Mouse (Mus musculus) intestine, postnatal 0 days (tissue): ENCODE measurements at regions not wholly inside any gene's neighbourhood (a gene's known extent, or its start where the extent isn't known, plus 50 kb on each side); places are given as distances from the start of the nearest gene placed in this dataset.
A peak's percentile ranks its signal among the peaks of the same experiment; 100 is the strongest.

Source experiments
- ATAC-seq: fragments of 200-750 bp; cut with Nextera tagmentation; 2 replicates; pipeline ENCODE4 v1.8.0; 2017; ENCODE audit warnings: mild to moderate bottlenecking, moderate TSS enrichment, moderate library complexity
- H3K27ac ChIP-seq: fragments of 300-500 bp; sonication (generic); 2 replicates; pipeline ENCODE4 v1.5.1; 2014; ENCODE audit warnings: mild to moderate bottlenecking, low read depth, low read length, moderate library complexity
- H3K27me3 ChIP-seq: fragments of 300-500 bp; sonication (generic); replicated peaks from 2 replicates; pipeline ENCODE4 v1.6.1; 2014; ENCODE audit warnings: low read length, mixed read lengths; ENCODE audit not compliant: control insufficient read depth, insufficient read depth
- H3K36me3 ChIP-seq: fragments of 300-500 bp; sonication (generic); 2 replicates; pipeline ENCODE4 v1.6.1; 2014; ENCODE audit warnings: mild to moderate bottlenecking, moderate library complexity; ENCODE audit not compliant: control insufficient read depth, insufficient read depth
- H3K4me1 ChIP-seq: fragments of 300-500 bp; sonication (generic); replicated peaks from 2 replicates; pipeline ENCODE4 v1.6.1; 2014; ENCODE audit warnings: antibody characterized with exemption, low read length, mixed read lengths; ENCODE audit not compliant: control insufficient read depth, insufficient read depth
- H3K4me2 ChIP-seq: fragments of 300-500 bp; sonication (generic); replicated peaks from 2 replicates; pipeline ENCODE4 v1.6.1; 2014; ENCODE audit warnings: low read depth, mild to moderate bottlenecking, moderate library complexity
- H3K4me3 ChIP-seq: fragments of 300-500 bp; sonication (generic); 2 replicates; pipeline ENCODE4 v1.5.1; 2014; ENCODE audit warnings: low read depth, low read length
- H3K9ac ChIP-seq: fragments of 300-500 bp; sonication (generic); 2 replicates; pipeline ENCODE4 v1.6.1; 2014; ENCODE audit warnings: mild to moderate bottlenecking, low read depth, low read length
- H3K9me3 ChIP-seq: fragments of 300-500 bp; sonication (generic); 2 replicates; pipeline ENCODE4 v1.6.1; 2016; ENCODE audit warnings: mixed run types; ENCODE audit not compliant: control insufficient read depth
- CTCF ChIP-seq: sonication (generic); IDR thresholded peaks from 2 replicates; pipeline ENCODE4 v1.5.1; 2016; ENCODE audit warnings: low read depth, mild to moderate bottlenecking, control low read depth, antibody characterized with exemption, moderate library complexity
- WGBS: fragments of 180-500 bp; shearing (Covaris S2); extraction: QIAGEN DNeasy Blood & Tissue Kit; methylation state at CpG from one replicate; pipeline ENCODE4 v1.1.7; 2014; 5-methylcytosine and 5-hydroxymethylcytosine counted together

DNA sequence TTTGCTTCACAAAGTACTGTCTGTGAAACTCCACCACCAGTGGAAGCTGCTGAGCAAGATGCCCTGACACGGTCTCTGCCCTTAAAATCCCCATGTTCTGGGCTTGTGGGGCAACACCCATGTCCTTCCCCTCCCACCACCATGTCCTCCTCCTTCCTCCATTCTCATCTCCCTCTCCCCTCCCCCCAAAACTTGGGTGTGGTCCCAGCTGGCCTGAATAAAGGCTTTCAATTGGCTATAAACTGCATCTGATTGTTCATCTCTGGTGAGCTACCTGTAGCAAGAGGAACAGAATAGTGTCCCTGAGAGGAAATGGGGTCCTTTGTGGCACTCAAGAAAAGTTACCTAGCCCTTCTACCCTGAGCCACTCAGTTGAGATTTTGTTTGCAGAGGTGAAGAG, 91.8 kb downstream of the Slc16a9 start:
- TF ChIP-seq CTCF: no peak
- no peak overlapping the region for H3K4me2 ChIP-seq
- no peaks in the 10 kb centered on the region for H3K27me3 ChIP-seq
- H3K4me1 ChIP-seq: no peaks in the 10 kb centered on the region
- H3K9me3 ChIP-seq: no peaks in the 10 kb centered on the region
- H3K9ac ChIP-seq: no peak overlapping the region
- no peaks in the 10 kb centered on the region for H3K36me3 ChIP-seq
- WGBS: 75% methylated on average over 1 of the region's 1 CpGs
- ATAC-seq: no peak
- H3K27ac ChIP-seq: no peak overlapping the region
- no peak overlapping the region for H3K4me3 ChIP-seq

GRCm38 (mm10) chr10:70359421-70359820, 80.9 kb upstream of the Fam13c start:
- no peak for ATAC-seq
- TF ChIP-seq CTCF: no peak
- WGBS: 45% methylated on average over 5 of the region's 5 CpGs
- Histone ChIP-seq H3K27me3 (no peaks in the 10 kb centered on the region), H3K4me3 (no peak overlapping the region), H3K9me3 (no peaks in the 10 kb centered on the region), H3K4me2 (no peak overlapping the region), H3K4me1 (no peaks in the 10 kb centered on the region), H3K9ac (no peak overlapping the region), H3K27ac (no peak overlapping the region), H3K36me3 (no peaks in the 10 kb centered on the region)

DNA sequence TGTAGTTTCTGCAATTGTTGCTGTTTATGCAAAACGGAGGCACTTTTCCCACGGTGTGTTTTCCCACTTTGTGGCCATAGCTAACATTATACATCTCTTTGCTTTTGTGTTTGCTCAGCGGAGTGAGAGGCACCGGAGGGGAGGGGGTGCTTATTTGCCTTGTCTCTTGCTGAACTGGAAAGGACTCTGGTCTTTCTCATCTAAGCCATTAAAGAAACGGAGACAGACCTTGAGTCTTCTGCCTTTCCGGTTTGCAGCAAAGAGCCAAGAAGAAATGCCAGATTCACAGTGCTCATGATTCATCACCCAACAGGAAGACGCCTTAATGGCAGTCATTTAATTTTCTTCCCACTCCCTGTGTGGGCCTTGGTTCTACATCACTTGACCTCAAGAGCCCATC, 80.4 kb upstream of the Fam13c start:
- Histone ChIP-seq H3K4me3 (no peak overlapping the region), H3K27ac (no peak overlapping the region), H3K9ac (no peak overlapping the region), H3K27me3 (no peaks in the 10 kb centered on the region), H3K4me1 (no peaks in the 10 kb centered on the region), H3K36me3 (no peaks in the 10 kb centered on the region), H3K4me2 (no peak overlapping the region), H3K9me3 (no peaks in the 10 kb centered on the region)
- WGBS: 43% methylated on average over 7 of the region's 7 CpGs
- TF ChIP-seq CTCF: no peak
- no peak for ATAC-seq

DNA sequence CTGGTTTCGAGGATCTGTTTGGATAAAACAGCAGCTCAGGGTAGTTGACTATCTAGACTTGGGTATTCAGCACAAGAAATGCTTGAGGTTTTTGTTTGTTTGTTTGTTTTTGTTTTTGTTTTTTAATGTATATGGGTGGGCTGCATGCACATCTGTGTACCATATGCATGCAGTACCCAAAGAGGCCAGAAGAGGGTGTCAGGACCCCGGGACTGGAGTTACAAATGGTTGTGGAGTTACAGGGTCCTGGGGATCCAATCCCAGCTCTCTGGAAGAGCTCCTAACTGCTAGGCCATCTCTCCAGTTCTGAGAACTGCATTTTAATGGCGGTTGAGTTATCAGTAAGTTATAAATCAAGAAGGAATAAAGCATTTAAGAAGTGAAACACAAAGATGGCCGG, 77.2 kb upstream of the Fam13c start:
- 79% methylated on average over 4 of the region's 4 CpGs for WGBS
- H3K9me3 ChIP-seq: no peaks in the 10 kb centered on the region
- no peak for ATAC-seq
- no peak overlapping the region for H3K27ac ChIP-seq
- H3K36me3 ChIP-seq: no peaks in the 10 kb centered on the region
- no peak overlapping the region for H3K4me3 ChIP-seq
- peak; percentile 54 for TF ChIP-seq CTCF
- no peaks in the 10 kb centered on the region for H3K27me3 ChIP-seq
- no peak overlapping the region for H3K4me2 ChIP-seq
- no peak overlapping the region for H3K9ac ChIP-seq
- no peaks in the 10 kb centered on the region for H3K4me1 ChIP-seq

DNA sequence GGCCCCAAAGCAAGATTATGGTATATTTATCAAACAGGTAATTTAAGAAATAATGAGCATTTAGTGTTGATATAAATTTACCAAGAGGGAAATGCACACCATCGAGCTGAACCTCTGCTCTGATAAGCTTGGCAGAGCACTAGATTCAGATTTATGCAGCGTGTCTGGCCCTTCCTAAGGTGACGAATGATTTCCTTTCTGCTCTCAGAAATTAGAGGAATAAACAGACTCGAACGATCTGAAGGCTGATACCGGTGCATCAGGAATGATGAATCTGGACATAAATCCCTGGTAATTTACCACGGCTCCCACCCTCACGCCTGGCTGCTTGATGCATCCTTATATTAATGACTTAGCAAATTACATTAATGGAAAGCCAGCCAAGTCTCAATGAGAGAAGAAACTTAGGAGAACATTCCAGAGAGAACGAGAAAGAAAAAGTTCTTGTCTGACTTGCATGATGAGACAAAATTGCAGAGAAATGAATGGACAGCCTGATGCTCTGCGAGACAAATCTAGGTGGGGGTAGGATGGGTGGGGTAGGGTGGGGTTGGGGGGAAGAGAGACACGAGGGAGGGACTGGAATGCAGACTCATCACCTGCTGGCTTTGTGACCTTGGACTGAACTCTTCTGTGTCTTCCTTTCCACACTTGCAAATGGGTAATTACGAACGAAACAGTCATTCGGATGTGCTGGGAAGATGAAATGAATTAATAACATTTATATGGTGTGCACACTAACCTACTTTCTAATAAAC, 75.9 kb upstream of the Fam13c start:
- ATAC-seq: no peak
- H3K36me3 ChIP-seq: no peaks in the 10 kb centered on the region
- no peak for TF ChIP-seq CTCF
- H3K27me3 ChIP-seq: no peaks in the 10 kb centered on the region
- H3K4me2 ChIP-seq: no peak overlapping the region
- 46% methylated on average over 14 of the region's 14 CpGs for WGBS
- no peak overlapping the region for H3K27ac ChIP-seq
- H3K4me1 ChIP-seq: no peaks in the 10 kb centered on the region
- H3K9ac ChIP-seq: no peak overlapping the region
- no peak overlapping the region for H3K4me3 ChIP-seq
- no peaks in the 10 kb centered on the region for H3K9me3 ChIP-seq

- Histone ChIP-seq H3K27ac (no peak overlapping the region), H3K4me1 (no peaks in the 10 kb centered on the region), H3K36me3 (no peaks in the 10 kb centered on the region), H3K4me2 (no peak overlapping the region), H3K4me3 (no peak overlapping the region), H3K9ac (no peak overlapping the region), H3K27me3 (no peaks in the 10 kb centered on the region), H3K9me3 (no peaks in the 10 kb centered on the region)
- 88% methylated on average over 9 of the region's 9 CpGs for WGBS
- no peak for TF ChIP-seq CTCF
- no peak for ATAC-seq
Observed at GRCm38 (mm10) chr10:70364976-70365345, 75.3 kb upstream of the Fam13c start.

DNA sequence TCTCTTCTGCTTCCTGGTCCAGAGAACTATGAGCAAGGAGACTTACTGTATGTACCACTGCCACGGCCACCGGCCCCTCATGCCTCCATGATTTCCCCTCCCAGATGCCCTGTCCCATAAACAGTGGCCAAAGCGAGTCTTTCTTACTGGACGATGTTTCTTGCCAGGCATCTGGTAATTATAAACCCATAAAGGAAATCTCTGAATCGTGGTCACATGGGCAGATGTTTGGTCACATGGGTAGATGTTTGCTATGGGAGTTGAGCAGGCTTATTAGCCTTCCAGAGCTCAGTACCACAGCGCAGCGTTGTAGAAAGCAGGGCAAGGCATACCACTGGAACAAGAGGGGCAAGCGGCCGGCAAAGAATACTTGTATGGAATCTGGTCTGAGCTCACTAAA, 74.8 kb upstream of the Fam13c start:
- H3K9ac ChIP-seq: no peak overlapping the region
- no peak overlapping the region for H3K27ac ChIP-seq
- 81% methylated on average over 9 of the region's 9 CpGs for WGBS
- ATAC-seq: no peak
- H3K4me2 ChIP-seq: no peak overlapping the region
- no peak for TF ChIP-seq CTCF
- no peaks in the 10 kb centered on the region for H3K27me3 ChIP-seq
- H3K9me3 ChIP-seq: no peaks in the 10 kb centered on the region
- H3K36me3 ChIP-seq: no peaks in the 10 kb centered on the region
- no peaks in the 10 kb centered on the region for H3K4me1 ChIP-seq
- H3K4me3 ChIP-seq: no peak overlapping the region
